Mouse (Mus musculus): ENCODE results near the gene Gck.

- TF ChIP-seq CTCF (IDR thresholded peaks at IDR 0.05; ENCODE audit: extremely low read depth, insufficient read depth, insufficient read length, insufficient replicate concordance): no peak
- TF ChIP-seq POLR2A (IDR thresholded peaks at IDR 0.05; ENCODE audit: low read depth, low read length): no peak
Observed at GRCm38 (mm10) chr11:5953130-5953765, 3.4 kb upstream of the Gck start.
